Mouse (Mus musculus) heart, postnatal 0 days (tissue): ENCODE data around the gene Med11.

Source experiments
- CTCF ChIP-seq: IDR thresholded peaks from 2 replicates; pipeline ENCODE4 v1.5.1; 2016; ENCODE audit warnings: antibody characterized with exemption, control low read depth, low read depth
- EP300 ChIP-seq: IDR thresholded peaks from 2 replicates; pipeline ENCODE4 v1.6.1; 2016; ENCODE audit warnings: antibody characterized with exemption, low read depth

GRCm38 (mm10) chr11:70451797-70452498 is at the start of gene Med11:
- peak; percentile 93 for TF ChIP-seq CTCF
- TF ChIP-seq EP300, result no peak
